Comparison of ENCODE assay signal across 10 mouse cellular contexts in the genomic region with DNA sequence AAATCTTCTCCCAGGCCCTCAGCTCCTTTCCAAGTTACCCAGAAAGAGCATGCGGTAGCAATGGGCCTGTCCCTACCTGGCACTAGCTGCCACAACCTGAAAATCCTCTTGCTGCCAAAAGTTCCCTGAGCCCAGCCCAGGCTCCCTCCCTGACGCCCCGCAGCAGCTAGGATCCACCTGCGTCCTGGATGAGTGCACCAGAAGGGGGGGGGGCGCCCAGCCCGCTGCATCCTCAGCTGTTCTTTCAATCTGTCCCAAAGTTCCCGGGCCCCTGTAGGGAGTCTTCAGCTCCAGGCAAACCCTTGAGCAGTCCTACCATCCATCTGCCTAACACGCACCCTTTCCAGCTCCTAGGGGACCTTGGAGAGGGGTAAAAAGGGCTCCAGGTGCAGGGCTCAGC. TPM values are rescaled to one million over a fixed set of nuclear protein-coding genes. Genes with fewer than 3 reads are reported as not detected.
A peak's percentile ranks its signal among the peaks of the same experiment; 100 is the strongest.
DNase-seq lines count a peak whose midpoint lies in the region; ATAC-seq and TF ChIP-seq lines count a peak whose summit lies in the region.
"Had no signal": no experiment of that assay in that cellular context is flagged by ENCODE, and none has a peak within 500 bp of the region (broad histone marks: within the 10 kb centered on the region; RNA-seq: fewer than 3 reads in every experiment).

No protein-coding gene starts in this region.

- 4% methylated on average over 8 of the region's 8 CpGs for WGBS in limb, embryonic 15.5 days
- WGBS in small intestine, adult 2 months, result 8% methylated on average over 8 of the region's 8 CpGs

- no peak for TF ChIP-seq POLR2A in embryonic fibroblast, embryonic 13.5 days (IDR thresholded peaks at IDR 0.05; ENCODE audit: low read depth, low read length)
- TF ChIP-seq POLR2A in small intestine, adult 2 months (IDR thresholded peaks at IDR 0.05; ENCODE audit: low read depth, low read length), result no peak

- peak overlapping the region; percentile 48; the same call in 1 of the 2 replicates for H3K9ac ChIP-seq in limb, embryonic 15.5 days

- no peaks in the 10 kb centered on the region for H3K9me3 ChIP-seq in limb, embryonic 15.5 days

- no peaks in the 10 kb centered on the region for H3K36me3 ChIP-seq in limb, embryonic 15.5 days
- peaks cover 11% of the 10 kb centered on the region for H3K36me3 ChIP-seq in small intestine, adult 2 months (ENCODE audit: control insufficient read depth, insufficient read depth, low read length)

- peak; percentile 40 for DNase-seq in left cerebral cortex, postnatal 4 days
- no peak for DNase-seq in left cerebral cortex, adult 11 months (ENCODE audit: low spot score)
- no peak for DNase-seq in adrenal gland, postnatal 14 days
- no peak for DNase-seq in thymus, postnatal 25 days
- no peak for DNase-seq in adrenal gland, adult (ENCODE audit: inconsistent age in 2 of 2, low spot score in 1 of 2)
- DNase-seq: thymus, adult 18-20 months had no signal

- H3K4me2 ChIP-seq in limb, embryonic 15.5 days, result peak overlapping the region; percentile 99

- ATAC-seq in limb, embryonic 15.5 days (ENCODE audit: insufficient number of reproducible peaks, low FRiP score, low TSS enrichment, low read depth), result no peak

- peaks cover 11% of the 10 kb centered on the region for H3K4me1 ChIP-seq in embryonic fibroblast, embryonic 13.5 days (ENCODE audit: control insufficient read depth, insufficient read depth, low read length)
- H3K4me1 ChIP-seq in limb, embryonic 15.5 days, result peaks cover 54% of the 10 kb centered on the region
- peaks cover 33% of the 10 kb centered on the region for H3K4me1 ChIP-seq in small intestine, adult 2 months (ENCODE audit: control insufficient read depth, insufficient read depth, insufficient read length, low read length)

- peaks cover 6% of the 10 kb centered on the region; the same call in 1 of the 2 replicates for H3K27me3 ChIP-seq in limb, embryonic 15.5 days
- no peaks in the 10 kb centered on the region; the same call in 1 of the 2 replicates for H3K27me3 ChIP-seq in small intestine, adult 2 months (ENCODE audit: control insufficient read depth, insufficient read depth, low read length)

- intact Hi-C loops in left cerebral cortex, postnatal 4 days (cut with DNase I), result no loop called here

- peak overlapping the region; percentile 91 for H3K4me3 ChIP-seq in embryonic fibroblast, embryonic 13.5 days (ENCODE audit: insufficient read depth, low read length)
- H3K4me3 ChIP-seq in limb, embryonic 15.5 days, result peak overlapping the region; percentile 53
- peak overlapping the region; percentile 74 for H3K4me3 ChIP-seq in small intestine, adult 2 months (ENCODE audit: low read depth, low read length)

- no peak for TF ChIP-seq CTCF in embryonic fibroblast, embryonic 13.5 days (IDR thresholded peaks at IDR 0.05; ENCODE audit: borderline replicate concordance, insufficient read depth, low read length)
- no peak for TF ChIP-seq CTCF in small intestine, adult 2 months (IDR thresholded peaks at IDR 0.05; ENCODE audit: extremely low read depth, insufficient read length, insufficient replicate concordance, low read depth, low read length)

- H3K27ac ChIP-seq in embryonic fibroblast, embryonic 13.5 days (ENCODE audit: insufficient read depth, low read length), result no peak overlapping the region
- H3K27ac ChIP-seq in limb, embryonic 15.5 days, result peak overlapping the region; percentile 74
- no peak overlapping the region for H3K27ac ChIP-seq in small intestine, adult 2 months (ENCODE audit: insufficient read depth, low read depth, low read length)

RNA-seq across cellular contexts. Expression of gene Mfsd2a, which starts 1.2 kb away (rescaled TPM):
- 10 to 100 TPM; 35.4 TPM for total RNA-seq in left cerebral cortex, postnatal 4 days (2021)
- polyA plus RNA-seq in embryonic fibroblast, embryonic 13.5 days (2011; ENCODE audit: insufficient read length, low read depth, missing spikeins), result 2.8 and 4.3 TPM in 2 replicates
- polyA plus RNA-seq in limb, embryonic 15.5 days (2015; fragmentation: Nextera tagmentation; extraction: Ambion mirVana), result 16.0 and 18.3 TPM in 2 replicates
- polyA plus RNA-seq in small intestine, adult 2 months (2012; rRNA removed), result 23.8 and 28.0 TPM in 2 replicates
- 2.7 and 5.7 TPM in 2 replicates for total RNA-seq in adrenal gland, postnatal 14 days (2021)

RNA-seq across cellular contexts. Expression of gene Mycl, which starts 35.6 kb away (rescaled TPM):
- total RNA-seq in left cerebral cortex, postnatal 4 days (2021), result 10 to 100 TPM; 60.5 to 66.1 TPM
- 4.1 and 7.1 TPM in 2 replicates for polyA plus RNA-seq in embryonic fibroblast, embryonic 13.5 days (2011; ENCODE audit: insufficient read length, low read depth, missing spikeins)
- polyA plus RNA-seq in limb, embryonic 15.5 days (2015; fragmentation: Nextera tagmentation; extraction: Ambion mirVana), result 25.2 and 29.5 TPM in 2 replicates
- 3.0 and 7.1 TPM in 2 replicates for polyA plus RNA-seq in small intestine, adult 2 months (2012; rRNA removed)
- 2.3 and 3.5 TPM in 2 replicates for total RNA-seq in adrenal gland, postnatal 14 days (2021)
- polyA plus RNA-seq: activated CD4-positive, CD25-positive, alpha-beta regulatory T cell, adult 4 months had no signal

RNA-seq across cellular contexts. Expression of gene Trit1, which starts 56.6 kb away (rescaled TPM):
- total RNA-seq in left cerebral cortex, postnatal 4 days (2021), result 10 to 100 TPM; 29.9 to 30.5 TPM
- 11.2 and 15.7 TPM in 2 replicates for polyA plus RNA-seq in embryonic fibroblast, embryonic 13.5 days (2011; ENCODE audit: insufficient read length, low read depth, missing spikeins)
- 20.9 and 21.3 TPM in 2 replicates for polyA plus RNA-seq in limb, embryonic 15.5 days (2015; fragmentation: Nextera tagmentation; extraction: Ambion mirVana)
- 2.5 and 2.7 TPM in 2 replicates for polyA plus RNA-seq in small intestine, adult 2 months (2012; rRNA removed)
- total RNA-seq in adrenal gland, postnatal 14 days (2021), result 19.0 and 25.7 TPM in 2 replicates
